ENCODE assay signal across 18 mouse cellular contexts in the genomic region with DNA sequence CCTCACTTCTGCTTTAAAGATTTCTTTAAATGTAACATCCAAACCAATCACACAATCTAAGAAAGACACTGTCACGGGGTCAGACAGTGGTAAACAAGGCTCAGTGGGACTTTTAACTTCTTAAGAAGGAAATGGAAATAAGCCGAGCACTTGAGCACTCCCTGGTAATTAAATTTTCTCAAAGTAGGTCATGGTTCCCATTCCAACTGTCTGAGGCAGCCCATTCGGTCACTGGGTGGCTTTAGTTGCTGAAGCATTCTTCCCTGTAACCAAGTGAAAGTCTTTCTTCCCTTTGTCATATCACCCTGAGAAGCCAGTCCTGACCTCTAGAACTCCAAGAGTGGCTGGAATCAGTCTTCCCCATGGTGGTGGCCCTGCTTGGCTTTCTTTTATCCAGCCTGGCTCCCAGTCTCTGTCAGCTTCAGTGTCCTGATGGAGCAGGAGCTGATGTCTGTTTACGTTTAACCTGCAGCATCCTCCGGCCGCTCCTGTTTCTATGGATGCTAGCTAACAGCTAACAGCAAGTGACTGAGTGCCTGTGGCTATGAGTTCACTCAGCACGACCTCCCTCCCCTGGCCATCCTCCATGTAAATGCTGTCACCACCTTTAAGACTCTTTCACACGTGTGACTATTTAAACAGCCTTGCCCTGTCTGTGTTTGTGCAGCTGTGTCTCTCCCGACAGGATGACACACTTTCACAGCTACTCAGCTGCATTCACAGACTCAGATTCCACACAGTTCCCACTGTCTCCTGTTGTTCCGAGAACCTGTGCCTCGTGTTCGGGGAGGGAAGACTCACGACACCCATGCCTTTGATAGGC.
A peak's percentile ranks its signal among the peaks of the same experiment; 100 is the strongest.
DNase-seq lines count a peak whose midpoint lies in the region; ATAC-seq and TF ChIP-seq lines count a peak whose summit lies in the region.
"Had no signal": no experiment of that assay in that cellular context is flagged by ENCODE, and none has a peak within 500 bp of the region (broad histone marks: within the 10 kb centered on the region; RNA-seq: fewer than 3 reads in every experiment).

No protein-coding gene starts in this region.

- no peak overlapping the region for H3K4me2 ChIP-seq in forebrain, embryonic 14.5 days (ENCODE audit: low read length)
- H3K4me2 ChIP-seq in hindbrain, embryonic 14.5 days (replicated peaks) = no peak overlapping the region
- H3K4me2 ChIP-seq in myocyte (ENCODE audit: low read depth) = peak overlapping the region; percentile 35
- H3K4me2 ChIP-seq in forebrain, embryonic 12.5 days = no peak overlapping the region
- H3K4me2 ChIP-seq: forebrain, embryonic 15.5 days; heart, embryonic 13.5 days; liver, embryonic 12.5 days had no signal

- H3K79me2 ChIP-seq in C2C12 (ENCODE audit: control insufficient read depth, insufficient read depth) (no peaks in the 10 kb centered on the region), myocyte (ENCODE audit: control insufficient read depth, insufficient read depth) (no peaks in the 10 kb centered on the region)

- WGBS in forebrain, embryonic 10.5 days = 63% methylated on average over 13 of the region's 13 CpGs
- WGBS in forebrain, embryonic 14.5 days = 66% methylated on average over 13 of the region's 13 CpGs
- WGBS in hindbrain, embryonic 14.5 days = 44% methylated on average over 13 of the region's 13 CpGs
- WGBS in forebrain, embryonic 12.5 days = 61% methylated on average over 13 of the region's 13 CpGs

- H3K27me3 ChIP-seq in forebrain, embryonic 10.5 days (ENCODE audit: poor library complexity, severe bottlenecking) = peaks cover under 1% of the 10 kb centered on the region; the same call in 1 of the 2 replicates
- no peaks in the 10 kb centered on the region for H3K27me3 ChIP-seq in forebrain, embryonic 14.5 days (replicated peaks; ENCODE audit: control insufficient read depth, insufficient read depth, low read length)
- H3K27me3 ChIP-seq in C2C12 (ENCODE audit: control insufficient read depth, insufficient read depth, insufficient read length) = no peaks in the 10 kb centered on the region
- no peaks in the 10 kb centered on the region; the same call in 1 of the 2 replicates for H3K27me3 ChIP-seq in hindbrain, embryonic 14.5 days (ENCODE audit: control insufficient read depth, insufficient read depth, low read length)
- no peaks in the 10 kb centered on the region for H3K27me3 ChIP-seq in myocyte (ENCODE audit: control insufficient read depth, insufficient read depth, insufficient read length)
- H3K27me3 ChIP-seq in forebrain, embryonic 12.5 days = no peaks in the 10 kb centered on the region
- H3K27me3 ChIP-seq: forebrain, embryonic 15.5 days; heart, embryonic 13.5 days; liver, embryonic 12.5 days had no signal

- DNase-seq in forebrain, embryonic 10.5 days (ENCODE audit: extremely low spot score, low spot score) = no peak
- DNase-seq in forebrain, embryonic 14.5 days (ENCODE audit: low spot score) = no peak
- no peak for DNase-seq in hindbrain, embryonic 14.5 days (ENCODE audit: low spot score)
- DNase-seq in adrenal gland, adult 8-10 months = no peak
- DNase-seq in lung, postnatal 36 days = no peak
- DNase-seq: adrenal gland, postnatal 10 days; cerebellum, postnatal 25 days; gastrocnemius, postnatal 36 days; layer of hippocampus, adult 9-11 months; right cerebral cortex, postnatal 4 days; thymus, postnatal 14 days had no signal

- peak overlapping the region; percentile 62; the same call in 1 of the 2 replicates for H3K27ac ChIP-seq in forebrain, embryonic 10.5 days
- H3K27ac ChIP-seq in forebrain, embryonic 14.5 days (ENCODE audit: low read depth, low read length) = no peak overlapping the region
- peak overlapping the region; percentile 66 for H3K27ac ChIP-seq in hindbrain, embryonic 14.5 days
- no peak overlapping the region for H3K27ac ChIP-seq in forebrain, embryonic 12.5 days
- H3K27ac ChIP-seq: forebrain, embryonic 15.5 days; heart, embryonic 13.5 days; liver, embryonic 12.5 days had no signal

- peaks cover 13% of the 10 kb centered on the region for H3K4me1 ChIP-seq in forebrain, embryonic 10.5 days
- H3K4me1 ChIP-seq in forebrain, embryonic 14.5 days (ENCODE audit: control insufficient read depth, insufficient read depth, low read length) = no peaks in the 10 kb centered on the region
- no peaks in the 10 kb centered on the region for H3K4me1 ChIP-seq in hindbrain, embryonic 14.5 days (replicated peaks; ENCODE audit: control insufficient read depth, insufficient read depth, low read length)
- peaks cover 2% of the 10 kb centered on the region; the same call in 1 of the 2 replicates for H3K4me1 ChIP-seq in forebrain, embryonic 12.5 days
- H3K4me1 ChIP-seq: liver, embryonic 12.5 days had no signal

- no peaks in the 10 kb centered on the region for H3K79me3 ChIP-seq in C2C12 (ENCODE audit: low read depth)

- H3K36me3 ChIP-seq in forebrain, embryonic 10.5 days (replicated peaks) = no peaks in the 10 kb centered on the region
- no peaks in the 10 kb centered on the region for H3K36me3 ChIP-seq in forebrain, embryonic 14.5 days (ENCODE audit: control insufficient read depth, insufficient read depth, low read length)
- H3K36me3 ChIP-seq in C2C12 (ENCODE audit: control insufficient read depth, insufficient read depth) = no peaks in the 10 kb centered on the region
- H3K36me3 ChIP-seq in hindbrain, embryonic 14.5 days (replicated peaks; ENCODE audit: control insufficient read depth, insufficient read depth) = no peaks in the 10 kb centered on the region
- no peaks in the 10 kb centered on the region for H3K36me3 ChIP-seq in myocyte (ENCODE audit: control insufficient read depth, insufficient read depth)
- H3K36me3 ChIP-seq in forebrain, embryonic 12.5 days (replicated peaks) = no peaks in the 10 kb centered on the region
- H3K36me3 ChIP-seq: forebrain, embryonic 15.5 days; heart, embryonic 13.5 days; liver, embryonic 12.5 days had no signal

- H3K9me3 ChIP-seq in forebrain, embryonic 10.5 days = no peaks in the 10 kb centered on the region
- no peaks in the 10 kb centered on the region for H3K9me3 ChIP-seq in forebrain, embryonic 14.5 days (replicated peaks; ENCODE audit: control insufficient read depth, low read length)
- H3K9me3 ChIP-seq in hindbrain, embryonic 14.5 days (ENCODE audit: control insufficient read depth, low read length) = no peaks in the 10 kb centered on the region
- H3K9me3 ChIP-seq in forebrain, embryonic 12.5 days = no peaks in the 10 kb centered on the region
- H3K9me3 ChIP-seq: forebrain, embryonic 15.5 days; heart, embryonic 13.5 days; liver, embryonic 12.5 days had no signal

- H3ac ChIP-seq in C2C12 (ENCODE audit: control insufficient read depth, insufficient read length, low read depth) (no peak overlapping the region), myocyte (ENCODE audit: control insufficient read depth, insufficient read length) (no peak overlapping the region)

- no peak for TF ChIP-seq POLR2A in myocyte (IDR thresholded peaks at IDR 0.05; ENCODE audit: insufficient read length, low read depth)

- no peak overlapping the region for H3K9ac ChIP-seq in forebrain, embryonic 14.5 days (ENCODE audit: low read length)
- no peak overlapping the region for H3K9ac ChIP-seq in hindbrain, embryonic 14.5 days
- no peak overlapping the region for H3K9ac ChIP-seq in forebrain, embryonic 12.5 days
- H3K9ac ChIP-seq: forebrain, embryonic 15.5 days; heart, embryonic 13.5 days; liver, embryonic 12.5 days had no signal

- H3K4me3 ChIP-seq in forebrain, embryonic 10.5 days = no peak overlapping the region
- no peak overlapping the region for H3K4me3 ChIP-seq in forebrain, embryonic 14.5 days (ENCODE audit: low read depth, low read length)
- H3K4me3 ChIP-seq in C2C12 (ENCODE audit: insufficient read depth, poor library complexity, severe bottlenecking) = no peak overlapping the region
- H3K4me3 ChIP-seq in hindbrain, embryonic 14.5 days (replicated peaks; ENCODE audit: low read length) = no peak overlapping the region
- H3K4me3 ChIP-seq in myocyte = no peak overlapping the region
- H3K4me3 ChIP-seq in forebrain, embryonic 12.5 days (replicated peaks) = no peak overlapping the region
- H3K4me3 ChIP-seq: forebrain, embryonic 15.5 days; heart, embryonic 13.5 days; liver, embryonic 12.5 days had no signal

- ATAC-seq in forebrain, embryonic 14.5 days = no peak
- ATAC-seq in hindbrain, embryonic 14.5 days (ENCODE audit: low FRiP score) = peak; percentile 40; the same call in 1 of the 2 replicates
- ATAC-seq in forebrain, embryonic 12.5 days (ENCODE audit: low FRiP score) = no peak
- ATAC-seq: forebrain, embryonic 15.5 days; liver, embryonic 12.5 days; lung, postnatal 0 days had no signal

- TF ChIP-seq CTCF in C2C12 (IDR thresholded peaks at IDR 0.05; ENCODE audit: control insufficient read depth, insufficient read depth, insufficient read length) = no peak

TF ChIP-seq in C2C12, 6 proteins besides CTCF, POLR2A, EP300 and RAD21:
- TF ChIP-seq MAX (IDR thresholded peaks at IDR 0.05) (peak; percentile 37), MYOD1 (IDR thresholded peaks at IDR 0.05; ENCODE audit: control insufficient read depth, insufficient read length, low read depth) (peak; percentile 97), FOSL1 (IDR thresholded peaks at IDR 0.05; ENCODE audit: insufficient read depth, low read length, poor library complexity, severe bottlenecking) (no peak), MYOG (IDR thresholded peaks at IDR 0.05; ENCODE audit: control insufficient read depth, extremely low read depth, insufficient read length) (no peak), CEBPB (IDR thresholded peaks at IDR 0.05; ENCODE audit: low read depth) (no peak)

TF ChIP-seq in myocyte, 11 proteins besides CTCF, POLR2A, EP300 and RAD21:
- TF ChIP-seq REST (IDR thresholded peaks at IDR 0.05; ENCODE audit: insufficient read depth, insufficient read length) (no peak), USF1 (IDR thresholded peaks at IDR 0.05; ENCODE audit: low read depth) (no peak), SRF (IDR thresholded peaks at IDR 0.05; ENCODE audit: control insufficient read depth, insufficient read length, low read depth) (no peak), TCF3 (IDR thresholded peaks at IDR 0.05; ENCODE audit: insufficient read length, low read depth) (peak; percentile 85), POLR2AphosphoS2 (IDR thresholded peaks at IDR 0.05; ENCODE audit: insufficient read length, low read depth) (no peak), MYOD1 (IDR thresholded peaks at IDR 0.05; ENCODE audit: control insufficient read depth in 1 of 3, insufficient read length in 2 of 3, low read depth in 2 of 3) (peak; percentile 72 to 97 (median 85)), MAX (IDR thresholded peaks at IDR 0.05; ENCODE audit: low read depth) (no peak), MYOG (IDR thresholded peaks at IDR 0.05; ENCODE audit: control insufficient read depth in 1 of 3, insufficient read depth in 1 of 3, insufficient read length in 2 of 3, low read depth in 2 of 3) (peak; percentile 36 to 94 (median 79)), TCF12 (IDR thresholded peaks at IDR 0.05; ENCODE audit: insufficient read depth, poor library complexity, severe bottlenecking) (peak; percentile 92)

Comparison
In these comparisons a context has a peak if more than half of its experiments do, and no peak if none do; other contexts are left out.
1. H3K27ac ChIP-seq: peak in forebrain, embryonic 10.5 days (single experiment) and hindbrain, embryonic 14.5 days (single experiment); none in forebrain, embryonic 14.5 days (single experiment) and forebrain, embryonic 12.5 days (single experiment).